Mouse (Mus musculus): ENCODE data around the gene Tgm2.

Gene Tgm2

GRCm38 (mm10) chr2:158167496-158168205 lies 21.4 kb upstream of the Tgm2 start:
- in situ Hi-C loops (cut with MboI, MseI) = no loop called here

GRCm38 (mm10) chr2:158166628-158167027 lies 20.4 kb upstream of the Tgm2 start:
- in situ Hi-C loops (cut with MboI, MseI) = no loop called here

- in situ Hi-C loops (cut with MboI, MseI) = no loop called here
These were observed 19.5 kb upstream of the Tgm2 start for GRCm38 (mm10) chr2:158165776-158166175.

GRCm38 (mm10) chr2:158163034-158163433 lies 16.8 kb upstream of the Tgm2 start:
- in situ Hi-C loops (cut with MboI, MseI) = no loop called here

GRCm38 (mm10) chr2:158161761-158162160 lies 15.5 kb upstream of the Tgm2 start:
- in situ Hi-C loops (cut with MboI, MseI) = no loop called here

GRCm38 (mm10) chr2:158159376-158160235 lies 13.4 kb upstream of the Tgm2 start:
- in situ Hi-C loops (cut with MboI, MseI) = no loop called here

GRCm38 (mm10) chr2:158157654-158158053 lies 11.4 kb upstream of the Tgm2 start:
- in situ Hi-C loops (cut with MboI, MseI) = no loop called here

- in situ Hi-C loops (cut with MboI, MseI) = no loop called here
These were observed 10.3 kb upstream of the Tgm2 start for GRCm38 (mm10) chr2:158156487-158156886.

GRCm38 (mm10) chr2:158155615-158156014 lies 9.4 kb upstream of the Tgm2 start:
- in situ Hi-C loops (cut with MboI, MseI) = no loop called here

GRCm38 (mm10) chr2:158155101-158155500 lies 8.9 kb upstream of the Tgm2 start:
- in situ Hi-C loops (cut with MboI, MseI) = no loop called here

- in situ Hi-C loops (cut with MboI, MseI) = no loop called here
These were observed 8.4 kb upstream of the Tgm2 start for GRCm38 (mm10) chr2:158154641-158155040.

GRCm38 (mm10) chr2:158153728-158154343 lies 7.6 kb upstream of the Tgm2 start:
- in situ Hi-C loops (cut with MboI, MseI) = no loop called here

GRCm38 (mm10) chr2:158152685-158153309 lies 6.6 kb upstream of the Tgm2 start:
- in situ Hi-C loops (cut with MboI, MseI) = no loop called here

GRCm38 (mm10) chr2:158151077-158151476 lies 4.8 kb upstream of the Tgm2 start:
- in situ Hi-C loops (cut with MboI, MseI) = no loop called here

- in situ Hi-C loops (cut with MboI, MseI) = no loop called here
These were observed 735 bp upstream of the Tgm2 start for GRCm38 (mm10) chr2:158146971-158147370.

- in situ Hi-C loops (cut with MboI, MseI) = no loop called here
These were observed 639 bp downstream of the Tgm2 start for GRCm38 (mm10) chr2:158145528-158146065.

- in situ Hi-C loops (cut with MboI, MseI) = no loop called here
These were observed 1.3 kb downstream of the Tgm2 start for GRCm38 (mm10) chr2:158144750-158145527.

GRCm38 (mm10) chr2:158144263-158144662 lies 2.0 kb downstream of the Tgm2 start:
- in situ Hi-C loops (cut with MboI, MseI) = no loop called here

- in situ Hi-C loops (cut with MboI, MseI) = no loop called here
These were observed 2.4 kb downstream of the Tgm2 start for GRCm38 (mm10) chr2:158143816-158144215.

- in situ Hi-C loops (cut with MboI, MseI) = no loop called here
These were observed 3.3 kb downstream of the Tgm2 start for GRCm38 (mm10) chr2:158142981-158143380.

Data from T-helper 2 cell (primary cell).